Mouse (Mus musculus) neural tube, embryonic 15.5 days (tissue): ENCODE measurements at regions not wholly inside any gene's neighbourhood (a gene's known extent, or its start where the extent isn't known, plus 50 kb on each side); places are given as distances from the start of the nearest gene placed in this dataset.

Experiments used
- ATAC-seq: fragments of 200-750 bp; cut with Nextera tagmentation; 2 replicates; pipeline ENCODE4 v1.8.0; 2017; ENCODE audit warnings: mild to moderate bottlenecking, moderate TSS enrichment, moderate library complexity; ENCODE audit not compliant: low FRiP score
- H3K27ac ChIP-seq: fragments of 300-500 bp; sonication (generic); replicated peaks from 2 replicates; pipeline ENCODE4 v1.5.1; 2015; ENCODE audit warnings: mild to moderate bottlenecking, inconsistent platforms
- H3K27me3 ChIP-seq: fragments of 300-500 bp; sonication (generic); replicated peaks from 2 replicates; pipeline ENCODE4 v1.6.1; 2015; ENCODE audit warnings: inconsistent platforms
- H3K36me3 ChIP-seq: fragments of 300-500 bp; sonication (generic); 2 replicates; pipeline ENCODE4 v1.6.1; 2015; ENCODE audit warnings: inconsistent platforms
- H3K4me1 ChIP-seq: fragments of 300-500 bp; sonication (generic); 2 replicates; pipeline ENCODE4 v1.6.1; 2015; ENCODE audit warnings: inconsistent platforms
- H3K4me2 ChIP-seq: fragments of 300-500 bp; sonication (generic); 2 replicates; pipeline ENCODE4 v1.6.1; 2015; ENCODE audit warnings: inconsistent platforms, mild to moderate bottlenecking, moderate library complexity
- H3K4me3 ChIP-seq: fragments of 300-500 bp; sonication (generic); replicated peaks from 2 replicates; pipeline ENCODE4 v1.5.1; 2015; ENCODE audit warnings: mild to moderate bottlenecking, inconsistent platforms
- H3K9ac ChIP-seq: fragments of 300-500 bp; sonication (generic); replicated peaks from 2 replicates; pipeline ENCODE4 v1.6.1; 2015; ENCODE audit warnings: mild to moderate bottlenecking, inconsistent platforms
- H3K9me3 ChIP-seq: fragments of 300-500 bp; sonication (generic); replicated peaks from 2 replicates; pipeline ENCODE4 v1.6.1; 2016; ENCODE audit warnings: inconsistent platforms
- WGBS: fragments of 180-500 bp; shearing (Covaris S2); methylation state at CpG from one replicate; pipeline ENCODE4 v1.1.7; 2015; ENCODE audit warnings: mixed read lengths; 5-methylcytosine and 5-hydroxymethylcytosine counted together

- H3K9me3 ChIP-seq, result no peaks in the 10 kb centered on the region
- H3K36me3 ChIP-seq, result no peaks in the 10 kb centered on the region
- no peak overlapping the region for H3K9ac ChIP-seq
- peaks cover 46% of the 10 kb centered on the region for H3K4me1 ChIP-seq
- H3K27ac ChIP-seq, result 0 out of 2 replicates have a peak overlapping the region, but pooled peaks have one; percentile 15
- H3K4me3 ChIP-seq, result no peak overlapping the region
- no peak overlapping the region for H3K4me2 ChIP-seq
- H3K27me3 ChIP-seq, result no peaks in the 10 kb centered on the region
- peak; percentile 22; the same call in 1 of the 2 replicates for ATAC-seq
- 45% methylated on average over 19 of the region's 19 CpGs for WGBS
Measured at GRCm38 (mm10) chr4:142342482-142343206, 103.4 kb upstream of the Kazn start.

GRCm38 (mm10) chr4:142341305-142341704 is 102.1 kb upstream of the Kazn start:
- no peaks in the 10 kb centered on the region for H3K27me3 ChIP-seq
- no peaks in the 10 kb centered on the region for H3K9me3 ChIP-seq
- H3K4me2 ChIP-seq, result no peak overlapping the region
- 49% methylated on average over 4 of the region's 4 CpGs for WGBS
- no peak; the same call in 1 of the 2 replicates for ATAC-seq
- H3K36me3 ChIP-seq, result no peaks in the 10 kb centered on the region
- peaks cover 49% of the 10 kb centered on the region for H3K4me1 ChIP-seq
- H3K9ac ChIP-seq, result no peak overlapping the region
- H3K27ac ChIP-seq, result 0 out of 2 replicates have a peak overlapping the region, but pooled peaks have one; percentile 13
- H3K4me3 ChIP-seq, result no peak overlapping the region

- Histone ChIP-seq H3K36me3 (no peaks in the 10 kb centered on the region), H3K4me3 (no peak overlapping the region), H3K4me2 (no peak overlapping the region), H3K27me3 (no peaks in the 10 kb centered on the region), H3K4me1 (peaks cover 48% of the 10 kb centered on the region), H3K9ac (no peak overlapping the region), H3K9me3 (no peaks in the 10 kb centered on the region), H3K27ac (no peak overlapping the region)
- 8% methylated on average over 3 of the region's 3 CpGs for WGBS
- 0 out of 2 replicates have a peak, but pooled peaks have one; percentile 5 for ATAC-seq
Measured at GRCm38 (mm10) chr4:142340057-142340456, 100.9 kb upstream of the Kazn start.

GRCm38 (mm10) chr4:142337701-142338100 is 98.5 kb upstream of the Kazn start:
- no peak overlapping the region for H3K4me3 ChIP-seq
- H3K27me3 ChIP-seq, result no peaks in the 10 kb centered on the region
- H3K27ac ChIP-seq, result no peak overlapping the region
- no peaks in the 10 kb centered on the region for H3K9me3 ChIP-seq
- 64% methylated on average over 8 of the region's 8 CpGs for WGBS
- no peak overlapping the region for H3K9ac ChIP-seq
- ATAC-seq, result no peak
- no peaks in the 10 kb centered on the region for H3K36me3 ChIP-seq
- H3K4me2 ChIP-seq, result no peak overlapping the region
- H3K4me1 ChIP-seq, result peaks cover 40% of the 10 kb centered on the region

- WGBS, result 39% methylated on average over 2 of the region's 2 CpGs
- no peaks in the 10 kb centered on the region for H3K36me3 ChIP-seq
- H3K4me3 ChIP-seq, result no peak overlapping the region
- no peak for ATAC-seq
- H3K4me1 ChIP-seq, result peaks cover 32% of the 10 kb centered on the region
- no peaks in the 10 kb centered on the region for H3K9me3 ChIP-seq
- H3K4me2 ChIP-seq, result no peak overlapping the region
- H3K9ac ChIP-seq, result no peak overlapping the region
- no peaks in the 10 kb centered on the region for H3K27me3 ChIP-seq
- H3K27ac ChIP-seq, result no peak overlapping the region; the same call in 1 of the 2 replicates
Measured at GRCm38 (mm10) chr4:142336943-142337342, 97.7 kb upstream of the Kazn start.

GRCm38 (mm10) chr4:142334084-142334483 is 94.9 kb upstream of the Kazn start:
- WGBS, result 86% methylated on average over 7 of the region's 7 CpGs

GRCm38 (mm10) chr4:142330599-142330998 is 91.4 kb upstream of the Kazn start:
- WGBS, result 94% methylated on average over 3 of the region's 3 CpGs
- Histone ChIP-seq H3K27me3 (no peaks in the 10 kb centered on the region), H3K9me3 (no peaks in the 10 kb centered on the region)

More at GRCm38 (mm10) chr4:142334084-142334483, 94.9 kb upstream of the Kazn start:
- no peak overlapping the region for H3K4me3 ChIP-seq
- H3K27me3 ChIP-seq, result no peaks in the 10 kb centered on the region
- H3K9me3 ChIP-seq, result no peaks in the 10 kb centered on the region
- no peak overlapping the region for H3K9ac ChIP-seq
- H3K36me3 ChIP-seq, result no peaks in the 10 kb centered on the region
- H3K4me1 ChIP-seq, result peaks cover 8% of the 10 kb centered on the region
- H3K27ac ChIP-seq, result no peak overlapping the region
- ATAC-seq, result no peak
- no peak overlapping the region for H3K4me2 ChIP-seq

GRCm38 (mm10) chr4:142329600-142329999 is 90.4 kb upstream of the Kazn start:
- no peak overlapping the region for H3K27ac ChIP-seq
- 80% methylated on average over 2 of the region's 2 CpGs for WGBS
- H3K27me3 ChIP-seq, result no peaks in the 10 kb centered on the region
- no peak overlapping the region for H3K9ac ChIP-seq
- H3K4me3 ChIP-seq, result no peak overlapping the region
- H3K4me1 ChIP-seq, result no peaks in the 10 kb centered on the region
- no peak for ATAC-seq
- no peaks in the 10 kb centered on the region for H3K36me3 ChIP-seq
- no peak overlapping the region for H3K4me2 ChIP-seq
- no peaks in the 10 kb centered on the region for H3K9me3 ChIP-seq

More at GRCm38 (mm10) chr4:142330599-142330998, 91.4 kb upstream of the Kazn start:
- no peaks in the 10 kb centered on the region for H3K4me1 ChIP-seq
- H3K27ac ChIP-seq, result no peak overlapping the region
- H3K4me3 ChIP-seq, result no peak overlapping the region
- no peak overlapping the region for H3K4me2 ChIP-seq
- H3K36me3 ChIP-seq, result no peaks in the 10 kb centered on the region
- no peak for ATAC-seq
- H3K9ac ChIP-seq, result no peak overlapping the region

- H3K36me3 ChIP-seq, result no peaks in the 10 kb centered on the region
- H3K4me2 ChIP-seq, result no peak overlapping the region
- peaks cover under 1% of the 10 kb centered on the region; the same call in 1 of the 2 replicates for H3K4me1 ChIP-seq
- no peak for ATAC-seq
- H3K9me3 ChIP-seq, result no peaks in the 10 kb centered on the region
- H3K9ac ChIP-seq, result no peak overlapping the region
- H3K27ac ChIP-seq, result no peak overlapping the region
- 82% methylated on average over 5 of the region's 5 CpGs for WGBS
- H3K4me3 ChIP-seq, result no peak overlapping the region
- H3K27me3 ChIP-seq, result no peaks in the 10 kb centered on the region
Measured at GRCm38 (mm10) chr4:142326511-142326910, 87.3 kb upstream of the Kazn start.

GRCm38 (mm10) chr4:142321209-142321863 is 82.1 kb upstream of the Kazn start:
- 66% methylated on average over 14 of the region's 14 CpGs for WGBS
- no peak for ATAC-seq
- H3K36me3 ChIP-seq, result no peaks in the 10 kb centered on the region
- H3K27me3 ChIP-seq, result no peaks in the 10 kb centered on the region
- no peaks in the 10 kb centered on the region for H3K9me3 ChIP-seq
- no peak overlapping the region for H3K4me3 ChIP-seq
- no peak overlapping the region for H3K4me2 ChIP-seq
- H3K4me1 ChIP-seq, result peaks cover 8% of the 10 kb centered on the region
- no peak overlapping the region for H3K9ac ChIP-seq
- no peak overlapping the region for H3K27ac ChIP-seq

GRCm38 (mm10) chr4:142310282-142310681 is 71.1 kb upstream of the Kazn start:
- ATAC-seq, result no peak
- Histone ChIP-seq H3K4me2 (no peak overlapping the region), H3K4me3 (no peak overlapping the region), H3K36me3 (no peaks in the 10 kb centered on the region), H3K4me1 (peaks cover 3% of the 10 kb centered on the region; the same call in 1 of the 2 replicates), H3K27ac (no peak overlapping the region), H3K9me3 (0 out of 2 replicates have a peak, but pooled peaks cover 2% of the 10 kb centered on the region), H3K27me3 (no peaks in the 10 kb centered on the region), H3K9ac (no peak overlapping the region)
- WGBS, result 84% methylated on average over 6 of the region's 6 CpGs

GRCm38 (mm10) chr4:142308271-142308670 is 69.1 kb upstream of the Kazn start:
- peaks cover 9% of the 10 kb centered on the region; the same call in 1 of the 2 replicates for H3K4me1 ChIP-seq
- H3K9me3 ChIP-seq, result 0 out of 2 replicates have a peak, but pooled peaks cover 2% of the 10 kb centered on the region
- no peaks in the 10 kb centered on the region for H3K36me3 ChIP-seq
- H3K4me2 ChIP-seq, result no peak overlapping the region
- no peak for ATAC-seq
- no peak overlapping the region for H3K4me3 ChIP-seq
- no peaks in the 10 kb centered on the region for H3K27me3 ChIP-seq
- no peak overlapping the region for H3K9ac ChIP-seq
- 86% methylated on average over 7 of the region's 7 CpGs for WGBS
- H3K27ac ChIP-seq, result no peak overlapping the region
